Mouse (Mus musculus) liver, adult 2 months (tissue): ENCODE results near the gene Rsph6a. TPM values are rescaled to one million over a fixed set of nuclear protein-coding genes. Genes with fewer than 3 reads are reported as not detected.
A peak's percentile ranks its signal among the peaks of the same experiment; 100 is the strongest.

ENCODE experiments used
- DNase-seq: peaks from one replicate; pipeline ENCODE4 v3.0.0-alpha.2; 2011; ENCODE audit warnings: low read depth, low spot score; ENCODE audit errors: extremely low read depth
- H3K27ac ChIP-seq: fragments of 200-500 bp; replicated peaks from 2 replicates; pipeline ENCODE4 v1.5.1; 2012; ENCODE audit warnings: low read depth, mild to moderate bottlenecking, control low read depth, inconsistent platforms, low read length; ENCODE audit not compliant: insufficient read depth
- H3K27me3 ChIP-seq: fragments of 200-500 bp; 2 replicates; pipeline ENCODE4 v1.6.1; 2012; ENCODE audit warnings: mild to moderate bottlenecking, moderate library complexity, low read length, inconsistent platforms; ENCODE audit not compliant: control insufficient read depth, insufficient read depth
- H3K36me3 ChIP-seq: fragments of 200-500 bp; 2 replicates; pipeline ENCODE4 v1.6.1; 2012; ENCODE audit warnings: low read length, inconsistent platforms; ENCODE audit not compliant: control insufficient read depth, insufficient read depth
- H3K4me1 ChIP-seq: fragments of 200-500 bp; 2 replicates; pipeline ENCODE4 v1.6.1; 2011; ENCODE audit warnings: low read length; ENCODE audit not compliant: control insufficient read depth, insufficient read depth
- H3K4me3 ChIP-seq: fragments of 200-500 bp; 2 replicates; pipeline ENCODE4 v1.5.1; 2011; ENCODE audit warnings: low read depth, mild to moderate bottlenecking, control low read depth, low read length, moderate library complexity; ENCODE audit not compliant: insufficient read depth
- H3K79me2 ChIP-seq: fragments of 200-500 bp; 2 replicates; pipeline ENCODE4 v1.6.1; 2012; ENCODE audit warnings: inconsistent platforms, mild to moderate bottlenecking, low read length, moderate library complexity; ENCODE audit not compliant: control insufficient read depth, insufficient read depth
- H3K9ac ChIP-seq: fragments of 200-500 bp; 2 replicates; pipeline ENCODE4 v1.6.1; 2012; ENCODE audit warnings: low read depth, mild to moderate bottlenecking, control low read depth, inconsistent platforms, low read length
- CTCF ChIP-seq: fragments of 200-500 bp; IDR thresholded peaks from 2 replicates; pipeline ENCODE4 v1.5.1; 2011; ENCODE audit warnings: low read depth, low read length, control low read depth
- POLR2A ChIP-seq: fragments of 200-500 bp; IDR thresholded peaks from 2 replicates; pipeline ENCODE4 v1.6.1; 2011; ENCODE audit warnings: low read length, control low read depth; ENCODE audit not compliant: insufficient read depth; ENCODE audit errors: extremely low read depth
- WGBS: fragments of 180-500 bp; shearing (Covaris S2); methylation state at CpG from one replicate; pipeline ENCODE4 v1.1.7; 2018; 5-methylcytosine and 5-hydroxymethylcytosine counted together
- polyA plus RNA-seq: library from polyadenylated mRNA; depleted of rRNA; stranded (reverse); fragments of >200 nt; gene quantifications from 2 replicates; pipeline ENCODE4 v1.2.3, GENCODE M21; 2012
- total RNA-seq: library from RNA; depleted of rRNA; stranded (reverse); fragments of >200 nt; gene quantifications from 2 replicates; pipeline ENCODE4 v1.2.3, GENCODE M21; 2014

Rsph6a gene
- total and polyA plus RNA-seq, 2 experiments, result not detected

GRCm38 (mm10) chr7:19095751-19096110 lies 41.2 kb downstream of the Rsph6a start:
- 26% methylated on average over 19 of the region's 19 CpGs for WGBS

DNA sequence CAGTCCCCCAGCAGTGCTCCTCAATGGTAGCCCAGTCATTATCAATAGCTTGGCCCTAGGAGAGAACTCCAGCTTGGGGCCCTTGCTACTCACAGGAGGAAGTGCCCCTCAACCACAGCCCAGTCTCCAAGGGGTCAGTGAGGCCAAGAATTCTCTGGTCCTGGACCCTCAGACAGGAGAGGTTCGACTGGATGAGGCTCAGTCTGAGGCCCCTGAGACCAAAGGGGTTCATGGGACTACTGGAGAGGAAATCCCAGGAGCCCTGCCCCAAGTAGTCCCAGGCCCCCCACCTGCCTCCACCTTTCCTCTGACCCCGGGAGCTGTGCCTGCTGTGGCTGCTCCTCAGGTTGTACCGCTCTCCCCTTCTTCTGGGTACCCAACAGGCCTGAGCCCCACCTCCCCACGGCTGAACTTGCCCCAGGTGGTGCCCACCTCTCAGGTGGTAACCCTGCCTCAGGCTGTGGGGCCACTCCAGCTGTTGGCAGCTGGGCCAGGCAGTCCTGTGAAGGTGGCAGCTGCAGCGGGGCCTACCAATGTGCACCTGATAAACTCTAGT lies 42.0 kb downstream of the Rsph6a start:
- no peak for TF ChIP-seq CTCF
- no peak for TF ChIP-seq POLR2A
- no peaks in the 10 kb centered on the region for H3K36me3 ChIP-seq
- no peak overlapping the region for H3K27ac ChIP-seq
- no peak overlapping the region for H3K9ac ChIP-seq
- H3K27me3 ChIP-seq, result no peaks in the 10 kb centered on the region
- peaks cover 3% of the 10 kb centered on the region; the same call in 1 of the 2 replicates for H3K79me2 ChIP-seq
- no peak overlapping the region for H3K4me3 ChIP-seq
- no peak for DNase-seq
- 91% methylated on average over 5 of the region's 5 CpGs for WGBS
- peaks cover 8% of the 10 kb centered on the region for H3K4me1 ChIP-seq

More at GRCm38 (mm10) chr7:19095751-19096110, 41.2 kb downstream of the Rsph6a start:
- H3K4me1 ChIP-seq, result peaks cover 8% of the 10 kb centered on the region
- H3K9ac ChIP-seq, result no peak overlapping the region
- no peak overlapping the region for H3K27ac ChIP-seq
- H3K79me2 ChIP-seq, result peaks cover 3% of the 10 kb centered on the region; the same call in 1 of the 2 replicates
- peak overlapping the region; percentile 16; the same call in 1 of the 2 replicates for H3K4me3 ChIP-seq
- H3K27me3 ChIP-seq, result no peaks in the 10 kb centered on the region
- no peak for DNase-seq
- TF ChIP-seq CTCF (no peak), POLR2A (no peak)
- H3K36me3 ChIP-seq, result no peaks in the 10 kb centered on the region

DNA sequence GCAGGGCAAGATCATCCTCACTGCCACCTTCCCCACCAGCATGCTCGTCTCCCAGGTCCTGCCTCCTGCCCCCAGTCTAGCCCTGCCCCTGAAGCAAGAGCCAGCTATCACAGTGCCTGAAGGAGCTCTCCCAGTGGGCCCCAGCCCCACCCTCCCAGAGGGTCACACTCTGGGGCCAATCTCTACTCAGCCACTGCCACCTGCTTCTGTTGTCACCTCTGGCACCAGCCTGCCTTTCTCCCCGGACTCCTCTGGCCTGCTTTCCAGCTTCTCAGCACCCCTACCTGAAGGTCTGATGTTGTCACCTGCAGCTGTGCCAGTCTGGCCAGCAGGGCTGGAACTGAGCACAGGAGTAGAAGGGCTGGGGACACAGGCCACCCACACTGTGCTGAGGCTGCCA lies 42.7 kb downstream of the Rsph6a start:
- Histone ChIP-seq H3K27ac (no peak overlapping the region), H3K4me3 (no peak overlapping the region), H3K27me3 (no peaks in the 10 kb centered on the region), H3K36me3 (no peaks in the 10 kb centered on the region), H3K79me2 (peaks cover 3% of the 10 kb centered on the region; the same call in 1 of the 2 replicates), H3K9ac (no peak overlapping the region), H3K4me1 (peaks cover 8% of the 10 kb centered on the region)
- 79% methylated on average over 2 of the region's 2 CpGs for WGBS
- DNase-seq, result no peak
- no peak for TF ChIP-seq POLR2A
- no peak for TF ChIP-seq CTCF

- Histone ChIP-seq H3K27ac (no peak overlapping the region), H3K79me2 (peaks cover 2% of the 10 kb centered on the region; the same call in 1 of the 2 replicates), H3K4me3 (no peak overlapping the region), H3K27me3 (no peaks in the 10 kb centered on the region), H3K9ac (no peak overlapping the region), H3K4me1 (peaks cover 7% of the 10 kb centered on the region), H3K36me3 (no peaks in the 10 kb centered on the region)
- DNase-seq, result no peak
- TF ChIP-seq CTCF (no peak), POLR2A (no peak)
Observed at GRCm38 (mm10) chr7:19097863-19098262, 43.4 kb downstream of the Rsph6a start.

- H3K9ac ChIP-seq, result no peak overlapping the region
- no peak overlapping the region for H3K4me3 ChIP-seq
- no peak for DNase-seq
- H3K27ac ChIP-seq, result no peak overlapping the region
- H3K36me3 ChIP-seq, result no peaks in the 10 kb centered on the region
- TF ChIP-seq CTCF (no peak), POLR2A (no peak)
- no peaks in the 10 kb centered on the region for H3K79me2 ChIP-seq
- H3K4me1 ChIP-seq, result peaks cover 2% of the 10 kb centered on the region; the same call in 1 of the 2 replicates
- H3K27me3 ChIP-seq, result no peaks in the 10 kb centered on the region
- 94% methylated on average over 7 of the region's 7 CpGs for WGBS
Observed at GRCm38 (mm10) chr7:19098811-19099210, 44.3 kb downstream of the Rsph6a start.

DNA sequence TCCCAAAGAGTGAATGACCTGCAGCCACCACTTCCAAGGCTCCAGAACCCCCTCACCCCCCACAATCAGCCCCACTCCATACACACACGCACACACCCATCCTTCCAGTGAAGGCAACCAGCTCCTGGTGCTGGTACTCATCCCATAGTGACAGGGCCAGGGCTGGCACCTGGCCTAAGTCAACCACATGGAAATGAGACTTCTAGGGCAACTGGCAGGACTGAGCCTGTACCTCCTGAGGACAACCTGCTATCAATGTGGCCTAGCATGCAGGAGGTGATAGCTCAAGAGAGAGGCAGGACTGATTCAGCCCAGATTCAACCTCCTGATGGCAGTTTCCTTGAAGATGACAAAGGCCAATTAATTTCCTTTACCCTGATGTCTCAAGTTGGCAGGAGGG lies 45.8 kb downstream of the Rsph6a start:
- peak; percentile 65 for DNase-seq
- Histone ChIP-seq H3K4me3 (no peak overlapping the region), H3K36me3 (no peaks in the 10 kb centered on the region), H3K79me2 (no peaks in the 10 kb centered on the region), H3K9ac (no peak overlapping the region), H3K4me1 (peaks cover under 1% of the 10 kb centered on the region; the same call in 1 of the 2 replicates), H3K27ac (no peak overlapping the region), H3K27me3 (no peaks in the 10 kb centered on the region)
- 26% methylated on average over 1 of the region's 1 CpGs for WGBS
- no peak for TF ChIP-seq CTCF
- no peak for TF ChIP-seq POLR2A
